Mouse (Mus musculus): ENCODE measurements at regions not wholly inside any gene's neighbourhood (a gene's known extent, or its start where the extent isn't known, plus 50 kb on each side); places are given as distances from the start of the nearest gene placed in this dataset.

GRCm38 (mm10) chr1:159148498-159149187, 83.5 kb upstream of the Cop1 start:
- TF ChIP-seq CTCF (IDR thresholded peaks at IDR 0.05; ENCODE audit: borderline replicate concordance, control insufficient read depth, extremely low read depth, insufficient read depth, low read length, poor library complexity) (no peak), POLR2A (IDR thresholded peaks at IDR 0.05; ENCODE audit: control insufficient read depth, extremely low read depth, insufficient read depth, low read length, poor library complexity) (no peak)

Measured in thymus, adult 2 months (tissue).